Mouse (Mus musculus): ENCODE results near the gene Kctd21.

DNA sequence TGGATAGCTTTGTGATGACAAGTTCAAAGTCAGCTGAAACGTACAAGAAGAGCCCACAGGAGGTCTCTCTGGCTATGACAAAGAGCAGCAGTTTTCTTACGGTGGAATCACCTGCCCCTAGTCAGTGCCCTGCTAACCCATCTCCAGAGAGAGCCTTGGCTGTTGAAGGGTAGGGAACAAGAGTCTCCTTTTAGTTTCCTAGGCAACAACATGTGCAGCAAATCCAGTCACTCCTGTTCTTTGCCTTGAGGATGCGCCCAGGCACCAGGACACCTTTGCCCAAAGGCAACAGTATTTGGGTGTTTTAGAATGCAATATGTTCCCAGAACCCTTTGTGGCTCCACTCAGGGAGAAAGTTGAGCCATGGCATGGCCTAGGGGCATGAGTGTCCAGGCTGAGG is 16.2 kb downstream of the Kctd21 start:
- TF ChIP-seq EP300 (IDR thresholded peaks at IDR 0.05) (no peak), CTCF (IDR thresholded peaks at IDR 0.05) (no peak)
